Mouse (Mus musculus) spleen, adult 2 months (tissue): ENCODE measurements around the gene Cc2d2b. TPM values are rescaled to one million over a fixed set of nuclear protein-coding genes. Genes with fewer than 3 reads are reported as not detected.

Experiments used
- DNase-seq, 2 experiments: peaks; one replicate each; pipeline versions ENCODE4 v3.0.0 to v3.0.0-alpha.2; 2012 to 2021; ENCODE audit warnings: low spot score in 2 of 2, low read depth in 1 of 2
- H3K27ac ChIP-seq: fragments of 200-500 bp; 2 replicates; pipeline ENCODE4 v1.5.1; 2012; ENCODE audit warnings: low read length, inconsistent platforms; ENCODE audit not compliant: insufficient read depth
- H3K27me3 ChIP-seq: fragments of 200-500 bp; 2 replicates; pipeline ENCODE4 v1.6.1; 2012; ENCODE audit warnings: mild to moderate bottlenecking, moderate library complexity, low read length, inconsistent platforms; ENCODE audit not compliant: control insufficient read depth, insufficient read depth
- H3K36me3 ChIP-seq: fragments of 200-500 bp; 2 replicates; pipeline ENCODE4 v1.6.1; 2012; ENCODE audit warnings: mild to moderate bottlenecking, low read length, inconsistent platforms; ENCODE audit not compliant: control insufficient read depth, insufficient read depth
- H3K4me1 ChIP-seq: fragments of 200-500 bp; 2 replicates; pipeline ENCODE4 v1.6.1; 2011; ENCODE audit warnings: inconsistent platforms; ENCODE audit not compliant: control insufficient read depth, insufficient read depth, insufficient read length
- H3K4me3 ChIP-seq: fragments of 200-500 bp; 2 replicates; pipeline ENCODE4 v1.5.1; 2011; ENCODE audit warnings: mild to moderate bottlenecking, inconsistent platforms; ENCODE audit not compliant: insufficient read depth, insufficient read length; ENCODE audit errors: extremely low read depth
- CTCF ChIP-seq: fragments of 200-500 bp; IDR thresholded peaks from 2 replicates; pipeline ENCODE4 v1.5.1; 2011; ENCODE audit warnings: mild to moderate bottlenecking, inconsistent platforms; ENCODE audit not compliant: insufficient read depth, insufficient read length, insufficient replicate concordance; ENCODE audit errors: extremely low read depth
- POLR2A ChIP-seq: fragments of 200-500 bp; IDR thresholded peaks from 2 replicates; pipeline ENCODE4 v1.6.1; 2011; ENCODE audit warnings: low read depth, low read length, inconsistent platforms
- WGBS: fragments of 180-500 bp; shearing (Covaris S2); methylation state at CpG from one replicate; pipeline ENCODE4 v1.1.7; 2018; 5-methylcytosine and 5-hydroxymethylcytosine counted together
- polyA plus RNA-seq: library from polyadenylated mRNA; depleted of rRNA; stranded (reverse); fragments of >200 nt; gene quantifications from 2 replicates; pipeline ENCODE4 v1.2.3, GENCODE M21; 2012

The Cc2d2b gene
- polyA plus RNA-seq, 1 experiment, result 0.04 TPM

- DNase-seq, result no peak
- Histone ChIP-seq H3K36me3 (peaks cover 51% of the 10 kb centered on the region), H3K4me3 (no peak overlapping the region), H3K27ac (no peak overlapping the region), H3K4me1 (peaks cover 2% of the 10 kb centered on the region; the same call in 1 of the 2 replicates), H3K27me3 (no peaks in the 10 kb centered on the region)
- WGBS, result 90% methylated on average over 6 of the region's 6 CpGs
- no peak for TF ChIP-seq CTCF
- TF ChIP-seq POLR2A, result no peak
Observed at GRCm38 (mm10) chr19:40841083-40841482, 92.5 kb downstream of the Cc2d2b start.

GRCm38 (mm10) chr19:40841593-40841992, 93.0 kb downstream of the Cc2d2b start:
- DNase-seq, result no peak
- peaks cover 2% of the 10 kb centered on the region; the same call in 1 of the 2 replicates for H3K4me1 ChIP-seq
- peaks cover 52% of the 10 kb centered on the region for H3K36me3 ChIP-seq
- H3K27ac ChIP-seq, result no peak overlapping the region
- H3K27me3 ChIP-seq, result no peaks in the 10 kb centered on the region
- 59% methylated on average over 13 of the region's 13 CpGs for WGBS
- H3K4me3 ChIP-seq, result no peak overlapping the region
- TF ChIP-seq POLR2A (no peak), CTCF (no peak)

GRCm38 (mm10) chr19:40844731-40845130, 96.2 kb downstream of the Cc2d2b start:
- TF ChIP-seq CTCF (no peak), POLR2A (no peak)
- Histone ChIP-seq H3K27me3 (no peaks in the 10 kb centered on the region), H3K4me3 (no peak overlapping the region), H3K36me3 (peaks cover 43% of the 10 kb centered on the region), H3K4me1 (peaks cover 2% of the 10 kb centered on the region; the same call in 1 of the 2 replicates), H3K27ac (no peak overlapping the region)
- DNase-seq, result no peak
- WGBS, result 88% methylated on average over 13 of the region's 13 CpGs

GRCm38 (mm10) chr19:40849391-40849790, 100.8 kb downstream of the Cc2d2b start:
- Histone ChIP-seq H3K4me1 (no peaks in the 10 kb centered on the region), H3K27ac (no peak overlapping the region), H3K4me3 (no peak overlapping the region), H3K27me3 (no peaks in the 10 kb centered on the region), H3K36me3 (peaks cover 25% of the 10 kb centered on the region)
- 87% methylated on average over 12 of the region's 12 CpGs for WGBS
- TF ChIP-seq POLR2A, result no peak
- no peak for TF ChIP-seq CTCF
- no peak for DNase-seq

- Histone ChIP-seq H3K4me3 (no peak overlapping the region), H3K27me3 (no peaks in the 10 kb centered on the region), H3K36me3 (no peaks in the 10 kb centered on the region), H3K27ac (no peak overlapping the region), H3K4me1 (no peaks in the 10 kb centered on the region)
- TF ChIP-seq POLR2A (no peak), CTCF (no peak)
- no peak for DNase-seq
- WGBS, result 77% methylated on average over 4 of the region's 4 CpGs
Observed at GRCm38 (mm10) chr19:40859555-40859954, 111.0 kb downstream of the Cc2d2b start.

- Histone ChIP-seq H3K27ac (no peak overlapping the region), H3K4me3 (no peak overlapping the region), H3K4me1 (no peaks in the 10 kb centered on the region; the same call in 1 of the 2 replicates), H3K36me3 (no peaks in the 10 kb centered on the region), H3K27me3 (no peaks in the 10 kb centered on the region)
- DNase-seq, result no peak
- TF ChIP-seq POLR2A (no peak), CTCF (no peak)
- WGBS, result 63% methylated on average over 5 of the region's 5 CpGs
Observed at GRCm38 (mm10) chr19:40868284-40868683, 119.7 kb downstream of the Cc2d2b start.

- WGBS, result 90% methylated on average over 3 of the region's 3 CpGs
Observed at GRCm38 (mm10) chr19:40869425-40870105, 121.0 kb downstream of the Cc2d2b start.

More at GRCm38 (mm10) chr19:40869425-40870105, 121.0 kb downstream of the Cc2d2b start:
- DNase-seq, result no peak
- TF ChIP-seq CTCF (no peak), POLR2A (no peak)
- Histone ChIP-seq H3K36me3 (no peaks in the 10 kb centered on the region), H3K27ac (no peak overlapping the region), H3K4me3 (no peak overlapping the region), H3K27me3 (no peaks in the 10 kb centered on the region), H3K4me1 (no peaks in the 10 kb centered on the region; the same call in 1 of the 2 replicates)
